Mouse (Mus musculus): ENCODE measurements at regions not wholly inside any gene's neighbourhood (a gene's known extent, or its start where the extent isn't known, plus 50 kb on each side); places are given as distances from the start of the nearest gene placed in this dataset.

- intact Hi-C loops (cut with DNase I) = no loop called here
- DNase-seq (ENCODE audit: low spot score in 2 of 2) = no peak
Observed at GRCm38 (mm10) chr8:88972993-88973690, 70.8 kb downstream of the Sall1 start.

- DNase-seq (ENCODE audit: low spot score in 2 of 2) = no peak
- intact Hi-C loops (cut with DNase I) = no loop called here
Observed at GRCm38 (mm10) chr8:88958843-88959242, 85.1 kb downstream of the Sall1 start.

DNA sequence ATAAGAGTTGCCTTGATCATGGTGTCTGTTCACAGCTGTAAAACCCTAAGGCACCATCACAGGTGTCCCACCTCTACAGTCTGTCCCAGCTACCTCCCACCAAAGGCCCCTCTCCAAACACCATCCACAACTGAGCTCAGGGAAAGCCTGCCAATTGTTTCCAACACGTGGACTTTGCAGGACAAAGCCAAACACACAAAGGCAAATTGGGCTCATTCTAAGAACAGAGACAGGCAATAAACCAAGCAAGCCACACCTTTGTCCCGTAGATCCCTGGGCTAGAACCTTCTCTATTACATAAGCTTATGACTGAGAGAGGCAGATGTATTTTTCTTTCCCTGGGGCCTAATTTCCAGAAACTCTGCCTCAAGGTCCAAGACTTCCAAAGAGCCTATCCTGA is 90.8 kb downstream of the Sall1 start:
- DNase-seq (ENCODE audit: low spot score in 2 of 2) = no peak
- intact Hi-C loops (cut with DNase I) = no loop called here

DNA sequence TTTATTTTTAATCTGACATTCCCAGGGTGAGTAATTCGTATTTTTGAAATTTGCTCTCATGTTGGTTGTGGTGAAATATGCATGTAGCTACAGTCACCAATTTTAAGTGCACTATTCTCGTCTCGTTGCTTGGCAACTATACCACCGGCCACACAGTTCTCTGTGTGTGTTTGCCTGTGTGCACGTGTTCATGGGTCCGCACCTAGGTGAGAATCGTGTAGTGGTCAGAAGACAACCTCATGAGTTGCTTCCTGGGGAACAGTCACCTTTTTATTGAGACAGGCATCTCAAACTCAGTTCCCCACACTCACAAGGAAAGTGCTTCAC is 92.2 kb downstream of the Sall1 start:
- intact Hi-C loops (cut with DNase I) = no loop called here
- peak in 1 of 2 experiments; percentile 39 for DNase-seq (ENCODE audit: low spot score in 2 of 2)

DNA sequence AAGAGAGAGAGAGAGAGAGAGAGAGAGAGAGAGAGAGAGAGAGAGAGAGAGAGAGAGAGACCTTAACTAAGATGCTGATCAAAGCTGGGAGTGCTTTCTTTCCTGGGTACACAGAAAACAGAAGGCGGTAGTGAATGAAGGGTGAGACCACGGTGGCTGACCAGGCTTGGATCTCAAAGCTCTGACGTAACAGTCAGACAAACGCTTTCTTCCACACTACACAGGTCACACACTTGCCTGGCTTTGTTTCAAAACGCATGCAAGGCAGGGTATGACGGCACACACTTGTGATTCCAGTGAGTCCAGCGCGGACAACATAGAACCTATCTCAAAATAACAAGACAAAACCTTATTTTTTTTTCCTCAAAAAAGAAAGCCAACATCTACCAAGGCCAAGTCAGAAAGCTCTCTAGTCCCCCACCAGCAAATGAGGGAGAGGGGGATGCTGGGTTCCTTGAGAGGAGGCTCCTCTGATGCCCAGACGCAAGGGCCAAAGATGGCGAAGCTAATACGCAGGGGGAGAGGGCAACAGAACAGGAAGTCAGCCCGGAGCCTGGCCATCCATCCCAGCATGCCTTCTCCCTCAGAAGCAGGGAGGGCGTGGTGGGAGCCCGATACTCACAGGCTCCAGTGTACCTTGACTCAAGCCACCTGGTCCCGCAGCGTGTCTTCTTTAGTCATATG is 92.7 kb downstream of the Sall1 start:
- intact Hi-C loops (cut with DNase I) = no loop called here
- peak in 1 of 2 experiments; percentile 10 for DNase-seq (ENCODE audit: low spot score in 2 of 2)

DNA sequence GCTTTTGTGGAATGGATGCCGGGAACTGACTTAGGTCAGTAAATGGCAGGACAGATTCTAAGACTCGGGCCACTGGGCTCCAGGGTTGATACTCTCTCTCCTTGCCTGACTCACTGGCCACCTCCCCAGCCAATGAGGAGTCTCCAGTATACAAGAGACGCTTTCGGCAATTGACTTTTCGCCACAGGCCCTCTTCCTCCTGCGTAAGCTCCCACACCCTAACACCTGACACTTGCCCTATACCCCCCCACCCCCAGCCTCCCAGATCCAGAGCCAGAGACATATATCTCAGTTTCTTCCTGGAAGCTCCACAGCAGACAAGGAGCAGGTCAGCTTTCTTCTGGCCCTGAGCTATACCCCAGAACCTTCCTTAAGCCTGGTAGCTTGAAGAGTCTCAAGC is 94.0 kb downstream of the Sall1 start:
- intact Hi-C loops (cut with DNase I) = no loop called here
- no peak for DNase-seq (ENCODE audit: low spot score in 2 of 2)

- DNase-seq (ENCODE audit: low spot score in 2 of 2) = no peak
- intact Hi-C loops (cut with DNase I) = no loop called here
Observed at GRCm38 (mm10) chr8:88948981-88949380, 95.0 kb downstream of the Sall1 start.

GRCm38 (mm10) chr8:88948328-88948727 is 95.6 kb downstream of the Sall1 start:
- intact Hi-C loops (cut with DNase I) = no loop called here
- no peak for DNase-seq (ENCODE audit: low spot score in 2 of 2)

DNA sequence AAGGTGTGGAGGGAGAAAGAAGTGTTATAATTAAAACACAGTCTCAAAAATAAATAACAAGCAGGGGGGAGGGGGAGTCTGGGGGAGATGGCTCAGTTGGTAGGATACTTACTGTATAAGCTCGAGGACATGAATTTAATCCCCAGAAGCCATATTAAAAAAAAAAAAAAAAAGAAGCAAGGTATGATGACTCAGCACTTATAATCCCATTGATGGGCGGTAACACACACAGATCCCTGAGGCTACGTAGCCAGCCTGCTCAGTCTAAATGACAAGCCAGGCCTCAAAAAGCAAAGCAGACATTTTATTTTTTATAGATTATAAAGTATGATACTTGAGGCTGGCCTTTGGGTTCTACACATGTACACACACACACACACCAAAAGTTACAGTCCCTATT is 96.6 kb downstream of the Sall1 start:
- intact Hi-C loops (cut with DNase I) = no loop called here
- no peak for DNase-seq (ENCODE audit: low spot score in 2 of 2)

- DNase-seq (ENCODE audit: low spot score in 2 of 2) = no peak
- intact Hi-C loops (cut with DNase I) = no loop called here
Observed at GRCm38 (mm10) chr8:88945656-88946055, 98.3 kb downstream of the Sall1 start.

DNA sequence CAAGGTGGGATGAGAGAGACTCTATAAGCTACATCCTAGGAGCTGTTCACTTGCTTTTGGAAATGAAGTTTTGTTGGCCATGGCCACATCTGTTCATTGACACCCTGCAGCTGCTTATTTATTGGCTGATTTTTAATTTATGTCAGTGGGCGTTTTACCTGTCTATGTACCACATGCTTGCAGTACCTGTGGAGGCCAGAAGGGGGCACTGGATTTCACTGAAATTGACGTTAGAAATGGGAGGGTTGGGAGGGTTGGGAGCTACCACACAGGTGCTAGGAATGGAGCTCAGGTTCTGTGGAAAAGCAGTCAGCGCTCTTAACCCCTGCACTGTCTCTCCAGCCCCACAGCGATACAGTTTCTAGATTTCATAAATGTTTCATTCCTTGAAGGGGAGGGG is 99.9 kb downstream of the Sall1 start:
- no peak for DNase-seq (ENCODE audit: low spot score in 2 of 2)
- intact Hi-C loops (cut with DNase I) = no loop called here

GRCm38 (mm10) chr8:88939071-88939746 is 104.8 kb downstream of the Sall1 start:
- no peak for DNase-seq (ENCODE audit: low spot score in 2 of 2)
- intact Hi-C loops (cut with DNase I) = no loop called here

DNA sequence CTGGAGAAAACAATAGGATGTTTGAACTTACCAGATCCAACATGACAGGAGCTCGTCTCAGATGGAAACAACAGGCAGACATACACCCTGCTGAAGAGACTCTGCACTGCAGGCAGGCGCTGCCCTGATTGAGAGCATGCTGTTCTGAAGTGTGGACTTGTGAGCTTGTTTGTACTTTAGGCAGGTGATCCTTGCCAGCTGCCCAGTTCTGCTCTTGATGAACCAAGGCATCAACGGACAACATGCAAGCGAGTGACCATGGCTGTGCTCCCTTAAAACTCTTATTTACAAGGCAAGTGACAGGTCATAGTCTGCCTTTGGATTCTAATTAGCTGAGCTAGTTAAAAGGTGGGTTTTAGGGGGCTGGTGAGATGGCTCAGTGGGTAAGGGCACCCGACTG is 109.3 kb downstream of the Sall1 start:
- intact Hi-C loops (cut with DNase I) = no loop called here

DNA sequence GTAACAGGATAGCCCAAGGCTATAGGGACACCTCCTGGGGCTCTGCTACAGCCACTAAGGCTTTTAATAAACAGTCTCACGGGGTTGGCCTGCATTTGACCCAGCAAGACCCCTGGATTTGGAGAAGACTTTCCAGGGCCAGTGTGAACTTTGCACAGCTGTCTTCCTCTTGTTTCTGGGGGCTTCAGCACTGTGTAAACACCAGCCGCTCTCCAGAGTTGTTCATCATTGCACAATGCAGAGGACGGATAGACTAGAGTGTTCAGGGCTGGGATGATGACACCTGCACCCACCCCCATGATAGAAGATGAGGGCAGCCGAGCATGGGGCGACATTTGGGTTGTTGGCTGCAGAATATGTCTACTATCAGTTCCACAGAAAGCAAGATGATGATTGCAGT is 112.9 kb downstream of the Sall1 start:
- intact Hi-C loops (cut with DNase I) = no loop called here

More for the DNA sequence above, 109.3 kb downstream of the Sall1 start:
- DNase-seq (ENCODE audit: low spot score in 2 of 2) = no peak

GRCm38 (mm10) chr8:88930370-88930769 is 113.6 kb downstream of the Sall1 start:
- no peak for DNase-seq (ENCODE audit: low spot score in 2 of 2)
- intact Hi-C loops (cut with DNase I) = no loop called here

More for the DNA sequence above, 112.9 kb downstream of the Sall1 start:
- DNase-seq (ENCODE audit: low spot score in 2 of 2) = no peak

DNA sequence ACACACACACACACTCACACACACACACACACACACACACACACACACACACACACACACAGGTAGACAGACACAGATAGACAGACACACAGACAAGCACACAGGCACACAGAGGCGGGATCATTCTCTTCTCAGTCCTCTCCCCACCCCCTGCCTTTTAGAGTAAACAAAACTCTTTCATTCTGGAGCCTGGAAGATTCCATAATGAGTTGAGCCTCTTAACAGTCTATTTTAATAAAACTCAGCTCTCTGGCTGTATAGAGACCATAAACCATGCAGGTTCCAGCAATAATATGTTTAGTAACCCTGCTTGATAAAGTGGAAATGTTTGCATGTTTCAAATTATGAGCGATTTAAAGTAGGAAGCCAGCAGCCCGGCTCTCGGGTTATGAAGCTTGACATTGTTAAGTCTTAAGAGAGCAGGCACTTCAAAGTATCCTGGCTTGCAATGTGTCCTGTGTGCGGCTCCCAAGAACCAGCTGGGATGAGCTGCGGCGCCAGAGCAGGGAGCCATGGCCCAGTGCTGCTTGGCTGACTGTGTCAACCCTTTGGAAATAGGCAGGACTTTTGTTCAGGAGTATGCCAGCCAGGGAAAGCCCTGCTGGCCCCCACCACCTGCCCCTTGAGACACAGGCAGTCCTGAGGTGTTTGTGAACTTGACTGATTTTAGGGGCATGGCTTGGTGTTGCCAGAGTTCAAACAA is 115.1 kb downstream of the Sall1 start:
- intact Hi-C loops (cut with DNase I) = no loop called here
- DNase-seq (ENCODE audit: low spot score in 2 of 2) = peak in 1 of 2 experiments; percentile 8

- DNase-seq (ENCODE audit: low spot score in 2 of 2) = no peak
- intact Hi-C loops (cut with DNase I) = no loop called here
Observed at GRCm38 (mm10) chr8:88922840-88923239, 121.1 kb downstream of the Sall1 start.

DNA sequence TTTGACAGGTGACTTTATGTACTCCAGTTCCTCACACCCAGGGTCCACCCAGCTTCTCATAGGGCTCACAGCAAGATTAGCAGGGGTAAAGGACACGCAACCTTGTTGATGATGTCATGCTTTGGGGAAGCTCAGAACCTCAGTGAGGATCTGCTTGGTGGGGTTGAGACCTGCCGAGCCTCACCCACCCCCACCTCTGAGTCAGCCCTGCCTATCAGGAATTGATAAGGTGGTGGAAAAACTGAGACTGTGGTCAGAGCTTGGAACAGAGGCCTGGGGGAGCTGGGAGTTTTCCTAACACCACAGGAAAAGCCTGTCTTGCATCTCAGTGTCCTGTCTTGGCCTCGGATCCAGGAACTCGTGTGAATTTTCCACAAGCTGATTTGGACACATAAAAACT is 122.0 kb downstream of the Sall1 start:
- intact Hi-C loops (cut with DNase I) = no loop called here
- DNase-seq (ENCODE audit: low spot score in 2 of 2) = no peak

GRCm38 (mm10) chr8:88919282-88919681 is 124.7 kb downstream of the Sall1 start:
- intact Hi-C loops (cut with DNase I) = no loop called here
- no peak for DNase-seq (ENCODE audit: low spot score in 2 of 2)

GRCm38 (mm10) chr8:88916064-88916463 is 127.9 kb downstream of the Sall1 start:
- intact Hi-C loops (cut with DNase I) = no loop called here
- DNase-seq (ENCODE audit: low spot score in 2 of 2) = no peak
